Mouse (Mus musculus) brain, embryonic 14.5 days (tissue): ENCODE results near the gene Trafd1. TPM values are rescaled to one million over a fixed set of nuclear protein-coding genes. Genes with fewer than 3 reads are reported as not detected.
A peak's percentile ranks its signal among the peaks of the same experiment; 100 is the strongest.

Experiments used
- DNase-seq: peaks from one replicate; pipeline ENCODE4 v3.0.0-alpha.2; 2011; ENCODE audit warnings: low read depth
- CTCF ChIP-seq: fragments of 200-500 bp; IDR thresholded peaks from 2 replicates; pipeline ENCODE4 v1.5.1; 2012; ENCODE audit warnings: inconsistent platforms, mild to moderate bottlenecking, moderate library complexity, borderline replicate concordance; ENCODE audit not compliant: insufficient read depth, insufficient read length; ENCODE audit errors: extremely low read depth
- POLR2A ChIP-seq: fragments of 200-500 bp; IDR thresholded peaks from 2 replicates; pipeline ENCODE4 v1.6.1; 2012; ENCODE audit warnings: mild to moderate bottlenecking, inconsistent platforms, borderline replicate concordance; ENCODE audit not compliant: poor library complexity, insufficient read depth, insufficient read length, severe bottlenecking; ENCODE audit errors: extremely low read depth
- polyA plus RNA-seq: library from polyadenylated mRNA; depleted of rRNA; stranded (reverse); fragments of >200 nt; gene quantifications from 2 replicates; pipeline ENCODE4 v1.2.3, GENCODE M21; 2012

The Trafd1 gene
- polyA plus RNA-seq, 1 experiment = 157 TPM

DNA sequence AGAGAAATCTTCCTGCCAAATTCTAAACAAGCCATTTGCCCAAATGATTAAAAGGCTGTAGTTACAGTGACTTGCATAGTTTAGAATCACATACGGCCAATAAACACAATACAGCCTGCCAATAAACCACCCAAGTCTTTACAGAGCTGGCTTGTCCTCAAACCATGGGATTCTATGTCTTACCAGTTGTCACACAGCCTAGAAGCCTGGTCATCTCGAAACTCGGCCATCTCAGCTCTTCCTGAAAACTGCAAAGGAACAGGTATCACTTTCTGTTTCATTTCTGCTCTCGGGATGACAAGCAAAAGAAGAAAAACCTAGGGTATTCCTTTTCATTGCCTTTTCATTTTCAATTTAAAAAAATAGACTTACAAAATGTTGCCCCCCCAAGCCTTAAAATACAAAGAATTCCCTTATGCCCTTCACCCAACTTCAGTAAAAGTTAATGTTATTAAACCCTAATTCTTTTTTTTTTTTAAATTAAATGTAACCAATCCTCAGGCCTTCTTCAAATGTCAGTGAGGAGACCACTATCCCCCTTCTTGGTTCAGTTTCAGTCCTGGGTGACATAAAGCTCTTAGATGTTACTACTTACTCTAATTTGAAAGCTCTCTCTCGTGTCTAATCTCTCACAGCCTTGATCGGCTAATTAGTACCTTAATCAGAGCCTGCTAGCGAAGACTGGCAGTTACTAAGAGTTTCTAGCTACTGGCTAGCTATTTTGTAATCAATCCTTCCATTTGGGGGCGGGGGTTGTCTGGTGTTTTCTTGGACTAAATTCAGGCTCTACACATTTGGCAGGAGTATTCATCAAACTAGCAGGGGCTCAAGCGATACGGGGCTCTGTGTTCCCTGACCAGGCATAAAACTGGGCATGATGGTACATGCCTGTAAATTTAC, 1.3 kb downstream of the Trafd1 start:
- TF ChIP-seq POLR2A (no peak), CTCF (no peak)
- DNase-seq = peak; percentile 84

DNA sequence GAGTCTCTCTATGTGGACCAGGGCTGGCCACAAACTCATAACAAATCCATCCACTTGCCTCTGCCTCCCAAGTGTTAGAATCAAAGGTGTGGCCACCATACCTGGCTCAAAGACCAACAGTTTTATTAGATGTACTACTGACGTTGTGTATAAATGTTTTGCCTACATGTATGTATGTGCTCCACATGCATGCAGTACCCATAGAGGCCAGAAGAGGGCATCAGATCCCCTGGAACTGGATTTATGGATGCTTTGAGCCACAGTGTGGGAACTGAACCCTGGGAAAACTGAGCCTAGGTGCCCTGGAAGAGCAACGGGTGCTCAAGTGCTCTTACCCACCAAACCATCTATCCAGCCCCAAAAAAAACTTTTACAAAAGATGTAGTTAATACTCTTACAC, 4.7 kb downstream of the Trafd1 start:
- DNase-seq = no peak
- TF ChIP-seq CTCF (peak; percentile 48; the same call in 1 of the 2 replicates), POLR2A (no peak)

DNA sequence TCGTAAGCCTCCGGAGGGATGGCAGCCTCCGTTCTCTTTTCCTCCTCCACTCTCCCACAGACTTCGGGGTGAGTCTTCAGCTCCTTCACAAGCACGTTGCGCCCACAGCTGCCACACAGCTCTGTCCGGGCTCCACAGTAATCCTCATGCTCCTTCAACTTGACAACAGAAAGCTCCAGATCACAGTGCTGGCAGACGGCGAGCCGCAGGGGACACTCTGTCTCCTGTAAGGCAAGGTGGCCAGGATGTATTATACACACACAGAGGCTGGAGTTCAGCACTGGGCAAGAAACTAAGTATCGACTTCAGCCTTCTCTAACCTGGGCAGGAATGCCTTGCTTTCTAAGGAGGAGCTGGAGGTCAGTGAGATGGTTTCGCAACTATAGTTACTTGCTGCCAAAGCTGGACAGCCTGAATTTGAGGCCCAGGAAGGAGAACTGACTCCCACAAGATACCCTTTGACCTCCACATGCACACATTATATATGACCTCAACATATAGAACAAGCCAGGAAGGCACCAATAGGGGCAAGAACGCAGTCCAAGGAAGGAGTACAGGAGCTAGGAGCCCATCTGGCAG, 6.7 kb downstream of the Trafd1 start:
- no peak for DNase-seq
- TF ChIP-seq CTCF (no peak), POLR2A (no peak)

DNA sequence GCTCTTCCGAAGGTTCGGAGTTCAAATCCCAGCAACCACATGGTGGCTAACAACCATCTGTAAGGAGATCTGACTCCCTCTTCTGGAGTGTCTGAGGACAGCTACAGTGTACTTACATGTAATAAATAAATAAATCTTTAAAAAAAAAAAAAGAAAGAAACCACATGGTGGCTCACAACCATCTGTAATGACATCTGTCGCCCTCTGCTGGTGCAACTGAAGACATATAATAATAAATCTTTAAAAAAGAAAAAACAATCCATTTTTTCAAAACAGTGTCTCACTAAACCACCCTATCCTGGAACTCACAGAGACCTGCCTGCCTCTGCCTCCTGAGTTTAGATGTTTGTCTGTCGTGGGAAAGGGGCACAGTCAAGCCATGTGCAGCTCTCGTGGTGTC, 8.5 kb downstream of the Trafd1 start:
- DNase-seq = peak; percentile 58

DNA sequence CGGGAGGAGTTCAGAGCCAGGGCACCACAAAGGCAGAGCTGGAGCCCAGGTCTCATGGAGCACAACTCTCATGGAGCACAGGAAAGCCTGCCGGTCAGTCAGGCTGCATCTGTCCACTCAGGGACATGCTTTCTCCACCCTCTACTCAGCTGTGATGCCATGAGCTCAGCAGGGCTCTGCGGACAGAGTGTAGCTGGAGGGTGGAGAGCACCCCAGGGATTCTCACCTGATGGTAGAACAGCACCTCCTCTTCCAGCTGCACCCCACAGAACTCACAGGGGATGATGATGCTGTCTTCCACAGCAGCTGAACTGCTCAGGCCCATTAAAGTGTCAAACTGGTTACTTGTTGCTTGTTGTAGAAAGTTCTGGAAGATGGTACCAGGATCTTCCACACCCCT, 10.6 kb downstream of the Trafd1 start:
- no peak for TF ChIP-seq POLR2A
- no peak for DNase-seq

DNA sequence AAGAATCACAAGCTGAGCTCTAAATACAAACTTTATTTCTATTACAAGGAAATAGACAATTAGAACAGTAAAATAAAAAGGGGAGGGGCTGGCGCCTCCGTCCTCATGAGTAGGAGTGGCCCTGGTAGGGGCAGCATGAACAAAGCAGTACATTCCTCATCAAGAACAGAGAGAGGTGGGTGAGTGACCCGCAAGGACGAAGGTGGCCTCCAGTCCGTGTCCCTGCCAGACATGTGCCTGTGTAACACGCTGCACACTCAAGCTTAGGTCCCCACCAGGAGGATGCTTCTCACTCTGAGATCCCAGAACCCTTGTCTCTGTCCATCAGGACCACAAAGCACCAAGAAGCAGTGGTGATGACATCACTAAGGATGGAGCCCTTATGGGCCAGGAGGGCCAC, 13.7 kb downstream of the Trafd1 start:
- DNase-seq = no peak
- no peak for TF ChIP-seq POLR2A
- no peak for TF ChIP-seq CTCF

DNA sequence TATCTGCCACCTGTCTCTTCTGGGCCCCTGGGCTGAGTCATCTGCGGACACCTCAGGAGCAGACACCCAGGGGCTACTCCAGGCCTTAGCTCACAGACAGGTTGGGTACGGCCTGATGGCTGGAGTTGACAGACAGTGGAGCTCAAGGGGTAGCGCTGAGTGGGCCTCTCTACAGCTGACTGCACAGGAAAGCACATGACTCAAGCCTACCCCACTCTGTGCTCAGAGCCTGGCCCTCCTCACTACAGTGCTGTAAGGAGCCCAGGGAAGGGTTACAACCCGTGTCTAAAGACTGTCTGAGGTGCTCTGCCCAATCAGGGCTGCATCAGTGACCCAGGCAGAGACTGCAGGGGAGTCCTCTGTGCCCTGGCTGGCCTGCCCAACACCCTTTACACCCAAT, 18.2 kb downstream of the Trafd1 start:
- TF ChIP-seq CTCF (no peak), POLR2A (no peak)
- DNase-seq = no peak

DNA sequence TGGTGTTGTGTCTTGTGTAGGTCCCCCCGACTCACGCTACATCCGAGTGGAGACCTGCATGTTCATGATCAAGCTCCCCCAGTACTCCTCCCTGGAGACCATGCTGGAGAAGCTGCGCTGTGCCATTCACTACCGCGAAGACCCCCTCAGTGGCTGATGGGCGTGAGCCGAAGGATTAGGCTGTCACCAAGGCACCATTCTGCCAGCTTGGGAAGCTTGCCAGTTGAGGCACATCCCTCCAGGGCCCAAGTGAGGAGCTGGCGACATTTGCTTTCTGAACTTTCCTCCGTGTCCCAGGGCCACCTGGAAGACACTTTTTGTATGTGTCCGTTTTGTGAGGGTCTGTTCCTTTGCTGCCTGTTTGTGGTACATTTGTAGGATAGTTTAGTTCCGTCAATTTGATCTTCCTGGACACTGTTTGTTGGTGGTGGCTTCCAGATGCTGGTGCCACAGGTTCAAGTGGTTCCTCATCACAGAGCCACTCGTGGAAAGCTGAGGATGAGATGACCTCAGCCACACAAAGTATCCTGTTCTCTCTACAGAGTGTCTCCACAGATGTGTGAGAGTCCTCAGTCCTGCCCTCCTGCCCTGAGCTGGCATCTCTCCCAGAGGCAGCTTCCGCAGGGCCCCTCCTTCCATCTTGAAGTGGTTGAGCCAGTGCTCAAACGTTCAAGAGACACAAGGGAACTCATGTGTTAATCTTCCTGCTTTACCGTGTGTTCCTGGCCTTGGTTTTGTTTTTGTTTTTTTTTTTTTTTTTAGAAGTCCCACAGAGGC, 18.8 kb downstream of the Trafd1 start:
- TF ChIP-seq POLR2A (no peak), CTCF (no peak)
- DNase-seq = peak; percentile 41

DNA sequence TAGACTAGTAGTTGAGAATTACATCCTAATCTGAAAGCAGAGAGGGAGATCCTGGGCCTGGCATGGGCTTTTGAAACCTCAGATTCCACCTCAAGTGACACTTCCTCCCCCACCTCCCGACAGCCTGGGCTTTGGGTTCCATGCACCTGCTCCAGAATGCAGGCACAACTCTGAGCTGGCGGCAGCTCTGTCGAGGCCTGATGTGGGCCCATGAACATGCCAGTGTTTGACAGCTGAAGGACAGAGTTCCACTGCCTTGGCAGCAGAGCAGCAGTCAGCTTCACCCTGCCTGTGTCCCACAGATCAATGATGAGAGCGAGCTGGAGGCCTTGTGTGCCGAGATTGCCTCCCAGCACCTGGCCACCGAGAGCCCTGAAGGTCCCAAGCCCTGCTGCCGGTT, 22.0 kb downstream of the Trafd1 start:
- no peak for TF ChIP-seq POLR2A
- no peak for TF ChIP-seq CTCF

DNA sequence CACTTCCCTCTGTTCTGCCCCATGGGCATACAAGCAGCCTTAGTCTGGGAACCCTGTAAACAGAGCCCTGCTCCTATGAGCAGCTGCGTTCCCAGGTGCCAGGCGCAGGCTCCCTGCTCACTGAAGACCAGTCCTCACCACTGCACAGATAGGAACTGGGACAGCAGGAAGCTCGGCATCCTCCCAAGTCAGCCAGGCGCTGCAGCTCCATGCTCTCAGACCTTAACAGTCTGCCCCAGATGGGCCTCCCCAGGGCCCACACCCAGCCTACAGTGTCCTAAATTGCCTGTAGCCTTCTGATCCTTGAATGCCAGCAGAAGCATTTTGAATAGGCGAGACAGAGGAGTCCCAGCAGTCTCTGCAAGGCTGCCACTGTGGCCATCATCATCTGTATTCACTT, 23.7 kb downstream of the Trafd1 start:
- no peak for DNase-seq
- TF ChIP-seq CTCF (no peak), POLR2A (no peak)

More for the DNA sequence above, 22.0 kb downstream of the Trafd1 start:
- no peak for DNase-seq

DNA sequence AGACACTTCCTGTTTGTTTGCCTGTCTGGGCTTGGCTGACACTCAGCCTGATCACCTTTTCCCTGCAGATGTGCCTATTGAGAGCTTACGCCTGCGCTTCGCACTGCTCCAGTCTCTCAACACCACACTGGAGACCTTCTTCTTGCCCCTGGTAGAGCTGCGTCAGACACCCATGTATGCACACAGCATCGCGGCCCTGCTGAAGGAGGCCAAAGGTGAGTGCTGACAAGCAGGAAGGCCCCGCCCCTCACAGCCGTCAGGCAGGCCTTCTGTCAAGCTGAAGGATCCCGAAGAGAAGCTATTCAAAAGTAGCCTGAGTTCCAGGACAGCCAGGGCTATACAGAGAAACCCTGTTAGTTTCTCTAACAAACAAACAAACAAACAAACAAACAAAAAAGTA, 26.2 kb downstream of the Trafd1 start:
- no peak for DNase-seq

DNA sequence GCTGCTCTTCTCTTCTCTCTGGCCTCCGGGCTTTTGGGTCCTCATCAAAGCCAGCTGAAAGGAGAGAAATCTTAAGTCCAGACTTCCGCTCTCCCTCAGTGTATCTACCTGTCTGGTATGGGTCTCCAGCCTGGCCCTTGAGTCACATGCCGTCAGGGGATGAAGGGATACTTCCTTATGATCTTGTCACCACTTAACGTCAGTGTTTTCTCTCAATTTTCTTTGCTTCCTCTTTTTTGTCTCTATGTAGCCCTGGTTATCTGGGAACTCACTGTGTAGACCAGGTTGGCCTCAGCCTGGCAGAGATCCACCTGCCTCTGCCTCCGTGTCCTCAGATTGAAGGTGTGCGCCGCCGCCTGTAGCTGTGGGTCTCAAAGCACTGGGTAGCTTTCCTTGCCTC, 41.4 kb downstream of the Trafd1 start:
- no peak for TF ChIP-seq CTCF
- TF ChIP-seq POLR2A = no peak
- no peak for DNase-seq

More for the DNA sequence above, 26.2 kb downstream of the Trafd1 start:
- TF ChIP-seq POLR2A = no peak
- TF ChIP-seq CTCF = no peak

DNA sequence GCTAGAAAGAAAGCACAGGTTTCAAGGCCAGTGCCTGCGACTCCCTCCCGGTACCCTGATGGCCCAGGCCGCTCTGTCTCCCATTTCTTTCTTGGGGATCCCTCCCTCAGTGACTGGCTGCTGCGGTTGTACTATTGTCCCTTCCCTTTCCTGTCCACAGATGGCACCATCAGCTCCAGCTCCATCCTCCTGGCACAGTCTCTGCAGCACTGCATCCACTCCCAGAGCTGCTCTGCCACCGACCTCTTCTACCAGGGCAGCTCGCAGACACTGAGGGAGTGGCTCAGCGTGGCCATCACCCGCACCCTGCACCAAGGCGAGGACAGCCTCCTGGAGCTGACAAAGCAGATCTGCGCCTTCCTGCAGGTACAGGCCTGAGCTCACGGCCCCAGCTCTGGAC, 42.9 kb downstream of the Trafd1 start:
- TF ChIP-seq CTCF (no peak), POLR2A (no peak)

More for the DNA sequence above, 42.9 kb downstream of the Trafd1 start:
- no peak for DNase-seq
